ENCODE assay signal across 10 mouse cellular contexts in the genomic region with DNA sequence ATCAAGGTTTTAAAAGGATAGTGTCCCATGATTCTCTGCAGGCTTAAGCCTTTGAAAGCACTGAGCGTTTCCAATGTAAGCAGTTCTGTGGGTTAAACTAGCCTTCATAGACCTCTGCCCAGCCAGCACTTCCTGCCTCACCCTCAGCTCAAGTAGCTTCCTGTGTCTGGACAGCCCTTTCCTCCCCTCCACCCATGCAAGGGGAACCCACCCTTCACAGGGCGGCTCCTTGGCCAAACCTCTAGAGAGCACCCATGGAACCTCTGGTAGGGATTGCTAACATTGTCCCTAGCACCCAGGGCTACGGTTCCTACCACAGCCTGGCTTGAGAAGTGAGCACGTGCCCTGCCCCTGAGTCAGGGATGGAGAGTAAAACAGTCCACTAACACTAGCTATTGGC. TPM values are rescaled to one million over a fixed set of nuclear protein-coding genes. Genes with fewer than 3 reads are reported as not detected.
DNase-seq lines count a peak whose midpoint lies in the region; ATAC-seq and TF ChIP-seq lines count a peak whose summit lies in the region.
"Had no signal": no experiment of that assay in that cellular context is flagged by ENCODE, and none has a peak within 500 bp of the region (broad histone marks: within the 10 kb centered on the region; RNA-seq: fewer than 3 reads in every experiment).

No protein-coding gene starts in this region.

- no peaks in the 10 kb centered on the region for H3K36me3 ChIP-seq in hindbrain, postnatal 0 days (ENCODE audit: insufficient read depth, low read length)
- no peaks in the 10 kb centered on the region for H3K36me3 ChIP-seq in forebrain, embryonic 11.5 days (ENCODE audit: control insufficient read depth, insufficient read depth, low read length)
- no peaks in the 10 kb centered on the region for H3K36me3 ChIP-seq in forebrain, postnatal 0 days (ENCODE audit: insufficient read depth)

- intact Hi-C loops in left cerebral cortex, adult 2 months (cut with DNase I): no loop called here
- intact Hi-C loops in left cerebral cortex, postnatal 25 days (cut with DNase I): no loop called here

- H3K4me1 ChIP-seq in embryonic fibroblast, embryonic 13.5 days (ENCODE audit: control insufficient read depth, insufficient read depth, low read length): peaks cover 8% of the 10 kb centered on the region; the same call in 1 of the 2 replicates
- no peaks in the 10 kb centered on the region; the same call in 1 of the 2 replicates for H3K4me1 ChIP-seq in hindbrain, postnatal 0 days (ENCODE audit: insufficient read depth, low read length)
- H3K4me1 ChIP-seq in forebrain, embryonic 11.5 days (replicated peaks; ENCODE audit: control insufficient read depth, insufficient read depth, low read length): no peaks in the 10 kb centered on the region
- H3K4me1 ChIP-seq in forebrain, postnatal 0 days (ENCODE audit: insufficient read depth): no peaks in the 10 kb centered on the region

- no peaks in the 10 kb centered on the region for H3K27me3 ChIP-seq in hindbrain, postnatal 0 days (ENCODE audit: insufficient read depth, low read length)
- no peaks in the 10 kb centered on the region for H3K27me3 ChIP-seq in forebrain, embryonic 11.5 days (ENCODE audit: control insufficient read depth, insufficient read depth, low read length)
- no peaks in the 10 kb centered on the region for H3K27me3 ChIP-seq in forebrain, postnatal 0 days (ENCODE audit: insufficient read depth, low read length)

- no peak overlapping the region for H3K9ac ChIP-seq in hindbrain, postnatal 0 days (replicated peaks; ENCODE audit: low read length)
- H3K9ac ChIP-seq in forebrain, embryonic 11.5 days (ENCODE audit: low read length): no peak overlapping the region
- no peak overlapping the region for H3K9ac ChIP-seq in forebrain, postnatal 0 days

- no peak overlapping the region for H3K4me2 ChIP-seq in hindbrain, postnatal 0 days (ENCODE audit: low read depth, low read length)
- no peak overlapping the region for H3K4me2 ChIP-seq in forebrain, embryonic 11.5 days (ENCODE audit: low read depth, low read length, severe bottlenecking)
- no peak overlapping the region for H3K4me2 ChIP-seq in forebrain, postnatal 0 days (ENCODE audit: low read depth)
- H3K4me2 ChIP-seq: liver, embryonic 11.5 days had no signal

- ATAC-seq in hindbrain, postnatal 0 days: no peak
- no peak for ATAC-seq in forebrain, embryonic 11.5 days (replicated peaks; ENCODE audit: low FRiP score)
- ATAC-seq in forebrain, postnatal 0 days: no peak

- no peak for TF ChIP-seq POLR2A in embryonic fibroblast, embryonic 13.5 days (IDR thresholded peaks at IDR 0.05; ENCODE audit: low read depth, low read length)

- TF ChIP-seq CTCF in left cerebral cortex, adult 2 months (IDR thresholded peaks at IDR 0.05): no peak
- no peak for TF ChIP-seq CTCF in embryonic fibroblast, embryonic 13.5 days (IDR thresholded peaks at IDR 0.05; ENCODE audit: borderline replicate concordance, insufficient read depth, low read length)
- no peak for TF ChIP-seq CTCF in hindbrain, postnatal 0 days (IDR thresholded peaks at IDR 0.05; ENCODE audit: low read depth)
- no peak for TF ChIP-seq CTCF in forebrain, postnatal 0 days (IDR thresholded peaks at IDR 0.05; ENCODE audit: low read depth)

- peak overlapping the region; percentile 48; the same call in 1 of the 2 replicates for H3K27ac ChIP-seq in left cerebral cortex, adult 2 months
- H3K27ac ChIP-seq in embryonic fibroblast, embryonic 13.5 days (ENCODE audit: insufficient read depth, low read length): peak overlapping the region; percentile 19; the same call in 1 of the 2 replicates
- H3K27ac ChIP-seq in hindbrain, postnatal 0 days: 0 out of 2 replicates have a peak overlapping the region, but pooled peaks have one; percentile 45
- no peak overlapping the region for H3K27ac ChIP-seq in forebrain, embryonic 11.5 days (ENCODE audit: low read depth, low read length)
- H3K27ac ChIP-seq in forebrain, postnatal 0 days (ENCODE audit: low read depth, low read length): no peak overlapping the region

- H3K4me3 ChIP-seq in left cerebral cortex, adult 2 months: no peak overlapping the region
- no peak overlapping the region for H3K4me3 ChIP-seq in embryonic fibroblast, embryonic 13.5 days (ENCODE audit: insufficient read depth, low read length)
- no peak overlapping the region for H3K4me3 ChIP-seq in hindbrain, postnatal 0 days (ENCODE audit: low read length)
- no peak overlapping the region for H3K4me3 ChIP-seq in forebrain, embryonic 11.5 days (ENCODE audit: low read depth, low read length)
- no peak overlapping the region for H3K4me3 ChIP-seq in forebrain, postnatal 0 days (ENCODE audit: low read depth, low read length)
- H3K4me3 ChIP-seq: erythroblast, embryonic 14.5 days had no signal

- no peaks in the 10 kb centered on the region for H3K9me3 ChIP-seq in hindbrain, postnatal 0 days (ENCODE audit: low read length)
- no peaks in the 10 kb centered on the region for H3K9me3 ChIP-seq in forebrain, embryonic 11.5 days (ENCODE audit: control insufficient read depth, low read length)
- no peaks in the 10 kb centered on the region for H3K9me3 ChIP-seq in forebrain, postnatal 0 days (ENCODE audit: low read length)

- WGBS in hindbrain, postnatal 0 days: 75% methylated on average over 4 of the region's 4 CpGs
- WGBS in forebrain, embryonic 11.5 days: 85% methylated on average over 4 of the region's 4 CpGs
- whole genome bisulfite sequencing in forebrain, postnatal 0 days: 83% methylated on average over 4 of the region's 4 CpGs

- no peak for DNase-seq in left cerebral cortex, adult 2 months (ENCODE audit: extremely low spot score in 1 of 2, low spot score in 2 of 2)
- DNase-seq in left cerebral cortex, postnatal 25 days (ENCODE audit: low spot score in 2 of 2): no peak
- no peak for DNase-seq in hindbrain, postnatal 0 days (ENCODE audit: low spot score)
- peak; percentile 63 for DNase-seq in lung, postnatal 36 days
- no peak for DNase-seq in forebrain, embryonic 11.5 days (ENCODE audit: low spot score)
- DNase-seq in cerebellum, adult 8-10 months: no peak
- no peak for DNase-seq in forebrain, postnatal 0 days

RNA-seq across cellular contexts. Expression of gene Klf12, which starts 23.9 kb away (rescaled TPM):
- total RNA-seq in left cerebral cortex, adult 2 months (2021): 10 to 100 TPM; 53.6 to 55.7 TPM
- total RNA-seq in left cerebral cortex, postnatal 25 days (2021): 10 to 100 TPM; 45.1 to 51.3 TPM
- polyA plus RNA-seq in embryonic fibroblast, embryonic 13.5 days (2011; ENCODE audit: insufficient read length, low read depth, missing spikeins): 10.4 and 13.0 TPM in 2 replicates
- 43.2 TPM in 2 replicates for total RNA-seq in hindbrain, postnatal 0 days (2014; rRNA removed)
- polyA plus RNA-seq in hindbrain, postnatal 0 days (2015; fragmentation: Nextera tagmentation; extraction: Ambion mirVana): 19.5 and 21.1 TPM in 2 replicates
- 39.7 and 40.7 TPM in 2 replicates for polyA plus RNA-seq in forebrain, embryonic 11.5 days (2014; fragmentation: Nextera tagmentation; extraction: Ambion mirVana)
- 30.3 and 47.9 TPM in 2 replicates for total RNA-seq in forebrain, postnatal 0 days (2014; rRNA removed)
- polyA plus RNA-seq in forebrain, postnatal 0 days (2015; fragmentation: Nextera tagmentation; extraction: Ambion mirVana): 9.9 and 24.4 TPM in 2 replicates
- polyA plus RNA-seq: erythroblast, embryonic 14.5 days had no signal

Comparison
In these comparisons a context has a peak if more than half of its experiments do, and no peak if none do; other contexts are left out.
1. H3K27ac ChIP-seq: peak in left cerebral cortex, adult 2 months (single experiment), embryonic fibroblast, embryonic 13.5 days (single experiment) and hindbrain, postnatal 0 days (single experiment); none in forebrain, embryonic 11.5 days (single experiment) and forebrain, postnatal 0 days (single experiment).